Mouse (Mus musculus) olfactory bulb, adult 2 months (tissue): ENCODE measurements around the gene Hist1h1b. TPM values are rescaled to one million over a fixed set of nuclear protein-coding genes. Genes with fewer than 3 reads are reported as not detected.
A peak's percentile ranks its signal among the peaks of the same experiment; 100 is the strongest.
"Not testable (repeated sequence)": the region's sequence is repeated elsewhere in the genome, so short reads cannot be mapped to it uniquely, and the experiment has no call there.

ENCODE experiments used
- H3K27ac ChIP-seq: fragments of 200-500 bp; 2 replicates; pipeline ENCODE4 v1.5.1; 2012; ENCODE audit warnings: low read depth, low read length; ENCODE audit not compliant: insufficient read depth
- H3K4me1 ChIP-seq: fragments of 200-500 bp; 2 replicates; pipeline ENCODE4 v1.6.1; 2012; ENCODE audit warnings: low read length; ENCODE audit not compliant: control insufficient read depth, insufficient read depth
- H3K4me3 ChIP-seq: fragments of 200-500 bp; 2 replicates; pipeline ENCODE4 v1.5.1; 2012; ENCODE audit warnings: mild to moderate bottlenecking, low read depth, low read length, moderate library complexity; ENCODE audit not compliant: insufficient read depth
- CTCF ChIP-seq: fragments of 200-500 bp; IDR thresholded peaks from 2 replicates; pipeline ENCODE4 v1.5.1; 2012; ENCODE audit warnings: low read depth, mild to moderate bottlenecking, low read length, moderate library complexity; ENCODE audit not compliant: insufficient read depth
- POLR2A ChIP-seq: fragments of 200-500 bp; IDR thresholded peaks from 2 replicates; pipeline ENCODE4 v1.6.1; 2012; ENCODE audit warnings: mild to moderate bottlenecking, low read depth, low read length, moderate library complexity; ENCODE audit not compliant: insufficient read depth
- WGBS: fragments of 180-500 bp; shearing (Covaris S2); methylation state at CpG from one replicate; pipeline ENCODE4 v1.1.7; 2018; 5-methylcytosine and 5-hydroxymethylcytosine counted together
- polyA plus RNA-seq: library from polyadenylated mRNA; stranded (reverse); fragments of >200 nt; gene quantifications from 2 replicates; pipeline ENCODE4 v1.2.4, GENCODE M21; 2012; ENCODE audit warnings: low replicate concordance; ENCODE audit not compliant: missing spikeins, insufficient read depth, insufficient read length

Hist1h1b gene
- polyA plus RNA-seq, 1 experiment, result not detected

- WGBS, result 67% methylated on average over 3 of the region's 3 CpGs
- H3K4me1 ChIP-seq, result peaks cover 5% of the 10 kb centered on the region; the same call in 1 of the 2 replicates
- H3K27ac ChIP-seq, result no peak overlapping the region
- no peak overlapping the region for H3K4me3 ChIP-seq
- TF ChIP-seq POLR2A (no peak), CTCF (no peak)
These were observed 28.6 kb downstream of the Hist1h1b start for GRCm38 (mm10) chr13:21751827-21752226.

GRCm38 (mm10) chr13:21751417-21751816, 29.0 kb downstream of the Hist1h1b start:
- Histone ChIP-seq H3K27ac (no peak overlapping the region), H3K4me1 (peaks cover 5% of the 10 kb centered on the region; the same call in 1 of the 2 replicates), H3K4me3 (no peak overlapping the region)
- TF ChIP-seq POLR2A (no peak), CTCF (no peak)

GRCm38 (mm10) chr13:21750159-21751017, 30.0 kb downstream of the Hist1h1b start, which contains the start of gene Hist1h4k:
Gene Hist1h4k, minus strand, starts transcription at chr13:21750505.
- TF ChIP-seq POLR2A, result peak; percentile 81
- not testable (repeated sequence) for H3K4me1 ChIP-seq, H3K27ac ChIP-seq
- peak within 1 kb of the TSS; percentile 56 for H3K4me3 ChIP-seq
- WGBS, result under 1% methylated on average over 49 of the region's 56 CpGs

- H3K4me3 ChIP-seq, result peak overlapping the region; percentile 56
- WGBS, result 6% methylated on average over 5 of the region's 5 CpGs
- H3K4me1 ChIP-seq, result peaks cover 5% of the 10 kb centered on the region; the same call in 1 of the 2 replicates
- no peak overlapping the region for H3K27ac ChIP-seq
- no peak for TF ChIP-seq CTCF
- no peak for TF ChIP-seq POLR2A
These were observed 30.9 kb downstream of the Hist1h1b start for GRCm38 (mm10) chr13:21749387-21750158.

- no peak overlapping the region for H3K27ac ChIP-seq
- H3K4me1 ChIP-seq, result peaks cover 3% of the 10 kb centered on the region; the same call in 1 of the 2 replicates
- 87% methylated on average over 1 of the region's 1 CpGs for WGBS
- H3K4me3 ChIP-seq, result no peak overlapping the region
- TF ChIP-seq CTCF (no peak), POLR2A (no peak)
These were observed 35.4 kb downstream of the Hist1h1b start for GRCm38 (mm10) chr13:21745006-21745405.

- WGBS, result under 1% methylated on average over 55 of the region's 56 CpGs
- H3K4me1 ChIP-seq, result not testable (repeated sequence)
These were observed 45.3 kb downstream of the Hist1h1b start, which contains the start of gene Hist1h4j for GRCm38 (mm10) chr13:21734906-21735767. Gene Hist1h4j, plus strand, starts transcription at chr13:21735064.

GRCm38 (mm10) chr13:21734010-21734905, 46.2 kb downstream of the Hist1h1b start:
- H3K4me1 ChIP-seq, result peaks cover 2% of the 10 kb centered on the region; the same call in 1 of the 2 replicates
- peak overlapping the region; percentile 76 for H3K27ac ChIP-seq
- WGBS, result under 1% methylated on average over 21 of the region's 21 CpGs
- peak overlapping the region; percentile 53 for H3K4me3 ChIP-seq
- TF ChIP-seq CTCF (peak; percentile 32; the same call in 1 of the 2 replicates), POLR2A (no peak)

More at GRCm38 (mm10) chr13:21734906-21735767, 45.3 kb downstream of the Hist1h1b start, which contains the start of gene Hist1h4j:
- peak; percentile 70; the same call in 1 of the 2 replicates for TF ChIP-seq POLR2A
- Histone ChIP-seq H3K27ac (peak within 1 kb of the TSS; percentile 76), H3K4me3 (peak within 1 kb of the TSS; percentile 53)

GRCm38 (mm10) chr13:21733466-21733865, 47.0 kb downstream of the Hist1h1b start:
- H3K27ac ChIP-seq, result no peak overlapping the region
- 74% methylated on average over 5 of the region's 5 CpGs for WGBS
- no peak overlapping the region for H3K4me3 ChIP-seq
- TF ChIP-seq CTCF (no peak), POLR2A (no peak)
- peaks cover 2% of the 10 kb centered on the region; the same call in 1 of the 2 replicates for H3K4me1 ChIP-seq

Other genes starting within 250 kb of the Hist1h1b start
- not detected in 2 replicates for gene Zkscan8, start 249.5 kb downstream of the Hist1h1b start, polyA plus RNA-seq
- gene Olfr1366, start 237.8 kb downstream of the Hist1h1b start, polyA plus RNA-seq, result not detected in 2 replicates
- not detected in 2 replicates for gene Olfr1535, start 220.7 kb downstream of the Hist1h1b start, polyA plus RNA-seq
- not detected in 2 replicates for gene Olfr1364, start 198.9 kb downstream of the Hist1h1b start, polyA plus RNA-seq
- not detected in 2 replicates for gene Olfr1362, start 166.6 kb downstream of the Hist1h1b start, polyA plus RNA-seq
- gene Olfr11, start 138.1 kb downstream of the Hist1h1b start, polyA plus RNA-seq, result not detected in 2 replicates
- not detected in 2 replicates for gene Olfr1361, start 117.2 kb downstream of the Hist1h1b start, polyA plus RNA-seq
- gene Olfr1360, start 103.2 kb downstream of the Hist1h1b start, polyA plus RNA-seq, result not detected in 2 replicates
- gene Olfr1359, start 82.5 kb downstream of the Hist1h1b start, polyA plus RNA-seq, result not detected in 2 replicates
- not detected in 2 replicates for gene Hist1h2bl, start 64.5 kb downstream of the Hist1h1b start, polyA plus RNA-seq
- gene Hist1h2ai, start 64.2 kb downstream of the Hist1h1b start, polyA plus RNA-seq, result not detected in 2 replicates
- not detected in 2 replicates for gene Hist1h3h, start 63.0 kb downstream of the Hist1h1b start, polyA plus RNA-seq
- not detected in 2 replicates for gene Hist1h2bm, start 58.6 kb downstream of the Hist1h1b start, polyA plus RNA-seq
- not detected in 2 replicates for gene Hist1h4j, start 45.6 kb downstream of the Hist1h1b start, polyA plus RNA-seq
- not detected in 2 replicates for gene Hist1h4k, start 30.1 kb downstream of the Hist1h1b start, polyA plus RNA-seq
- gene Hist1h2ak, start 26.8 kb downstream of the Hist1h1b start, polyA plus RNA-seq, result not detected in 2 replicates
- gene Hist1h2bn, start 26.5 kb downstream of the Hist1h1b start, polyA plus RNA-seq, result not detected in 2 replicates
- not detected in 2 replicates for gene Hist1h3i, start 2.7 kb upstream of the Hist1h1b start, polyA plus RNA-seq
- gene Hist1h2an, start 6.6 kb upstream of the Hist1h1b start, polyA plus RNA-seq, result not detected in 2 replicates
- gene Hist1h2bp, start 6.8 kb upstream of the Hist1h1b start, polyA plus RNA-seq, result not detected in 2 replicates
- gene Hist1h2bq, start 29.6 kb upstream of the Hist1h1b start, polyA plus RNA-seq, result not detected in 2 replicates
- gene Hist1h2ao, start 29.8 kb upstream of the Hist1h1b start, polyA plus RNA-seq, result not detected in 2 replicates
- not detected in 2 replicates for gene Hist1h4m, start 31.1 kb upstream of the Hist1h1b start, polyA plus RNA-seq
- not detected in 2 replicates for gene Hist1h4n, start 51.6 kb upstream of the Hist1h1b start, polyA plus RNA-seq
- gene Hist1h2ap, start 52.9 kb upstream of the Hist1h1b start, polyA plus RNA-seq, result not detected in 2 replicates
- gene Hist1h2br, start 53.1 kb upstream of the Hist1h1b start, polyA plus RNA-seq, result not detected in 2 replicates
- gene Zfp184, start 164.5 kb upstream of the Hist1h1b start, polyA plus RNA-seq, result not detected in 2 replicates
- gene Pom121l2, start 200.6 kb upstream of the Hist1h1b start, polyA plus RNA-seq, result not detected in 2 replicates
- 263 TPM in 1 of 2 replicates, not detected in the other for gene Prss16, start 229.1 kb upstream of the Hist1h1b start, polyA plus RNA-seq